Mouse (Mus musculus): ENCODE data around the gene Cdh1. TPM values are rescaled to one million over a fixed set of nuclear protein-coding genes. Genes with fewer than 3 reads are reported as not detected.

The Cdh1 gene
- polyA plus RNA-seq, 1 experiment from 2014 or later = 9.0 TPM

GRCm38 (mm10) chr8:106704199-106704900 is 101.2 kb downstream of the Cdh1 start:
- DNase-seq (ENCODE audit: low spot score) = no peak
- Histone ChIP-seq H3K4me1 (replicated peaks) (no peaks in the 10 kb centered on the region), H3K4me3 (no peak overlapping the region), H3K36me3 (peaks cover 49% of the 10 kb centered on the region), H3K9me3 (no peaks in the 10 kb centered on the region), H3K27me3 (ENCODE audit: insufficient read depth, poor library complexity, severe bottlenecking) (no peaks in the 10 kb centered on the region), H3K27ac (0 out of 2 replicates have a peak overlapping the region, but pooled peaks have one; percentile 12)
- WGBS = 92% methylated on average over 9 of the region's 9 CpGs

GRCm38 (mm10) chr8:106704901-106705321 is 101.8 kb downstream of the Cdh1 start:
- no peaks in the 10 kb centered on the region for H3K9me3 ChIP-seq
- WGBS = 72% methylated on average over 9 of the region's 9 CpGs
- H3K27ac ChIP-seq = 0 out of 2 replicates have a peak overlapping the region, but pooled peaks have one; percentile 12

GRCm38 (mm10) chr8:106706194-106706593 is 103.0 kb downstream of the Cdh1 start:
- whole genome bisulfite sequencing = 88% methylated on average over 6 of the region's 6 CpGs
- no peak overlapping the region for H3K27ac ChIP-seq

More at GRCm38 (mm10) chr8:106704901-106705321, 101.8 kb downstream of the Cdh1 start:
- Histone ChIP-seq H3K36me3 (peaks cover 43% of the 10 kb centered on the region), H3K4me3 (no peak overlapping the region), H3K4me1 (replicated peaks) (no peaks in the 10 kb centered on the region), H3K27me3 (ENCODE audit: insufficient read depth, poor library complexity, severe bottlenecking) (no peaks in the 10 kb centered on the region)
- DNase-seq (ENCODE audit: low spot score) = no peak

GRCm38 (mm10) chr8:106710002-106710401 is 106.9 kb downstream of the Cdh1 start:
- DNase-seq (ENCODE audit: low spot score) = no peak
- H3K4me3 ChIP-seq = no peak overlapping the region
- no peaks in the 10 kb centered on the region for H3K9me3 ChIP-seq
- no peaks in the 10 kb centered on the region for H3K27me3 ChIP-seq (ENCODE audit: insufficient read depth, poor library complexity, severe bottlenecking)
- no peak overlapping the region for H3K27ac ChIP-seq
- H3K4me1 ChIP-seq (replicated peaks) = no peaks in the 10 kb centered on the region
- 96% methylated on average over 2 of the region's 2 CpGs for WGBS
- peaks cover 4% of the 10 kb centered on the region; the same call in 1 of the 2 replicates for H3K36me3 ChIP-seq

More at GRCm38 (mm10) chr8:106706194-106706593, 103.0 kb downstream of the Cdh1 start:
- H3K36me3 ChIP-seq = peaks cover 30% of the 10 kb centered on the region
- no peak for DNase-seq (ENCODE audit: low spot score)
- no peak overlapping the region for H3K4me3 ChIP-seq
- no peaks in the 10 kb centered on the region for H3K4me1 ChIP-seq (replicated peaks)
- H3K27me3 ChIP-seq (ENCODE audit: insufficient read depth, poor library complexity, severe bottlenecking) = no peaks in the 10 kb centered on the region
- no peaks in the 10 kb centered on the region for H3K9me3 ChIP-seq

GRCm38 (mm10) chr8:106712487-106712886 is 109.3 kb downstream of the Cdh1 start:
- 78% methylated on average over 3 of the region's 3 CpGs for WGBS
- no peak for DNase-seq (ENCODE audit: low spot score)
- no peaks in the 10 kb centered on the region for H3K27me3 ChIP-seq (ENCODE audit: insufficient read depth, poor library complexity, severe bottlenecking)
- peaks cover 8% of the 10 kb centered on the region; the same call in 1 of the 2 replicates for H3K36me3 ChIP-seq
- no peaks in the 10 kb centered on the region for H3K9me3 ChIP-seq
- H3K4me3 ChIP-seq = no peak overlapping the region
- H3K27ac ChIP-seq = peak overlapping the region; percentile 35; the same call in 1 of the 2 replicates
- no peaks in the 10 kb centered on the region for H3K4me1 ChIP-seq (replicated peaks)

- Histone ChIP-seq H3K4me3 (no peak overlapping the region), H3K4me1 (replicated peaks) (peaks cover 9% of the 10 kb centered on the region; the same call in 1 of the 2 replicates), H3K27me3 (ENCODE audit: insufficient read depth, poor library complexity, severe bottlenecking) (no peaks in the 10 kb centered on the region), H3K9me3 (no peaks in the 10 kb centered on the region), H3K36me3 (peaks cover 11% of the 10 kb centered on the region), H3K27ac (no peak overlapping the region)
- 87% methylated on average over 4 of the region's 4 CpGs for whole genome bisulfite sequencing
- no peak for DNase-seq (ENCODE audit: low spot score)
Measured at GRCm38 (mm10) chr8:106714297-106714696, 111.1 kb downstream of the Cdh1 start.

- H3K27me3 ChIP-seq (ENCODE audit: insufficient read depth, poor library complexity, severe bottlenecking) = 0 out of 2 replicates have a peak, but pooled peaks cover 3% of the 10 kb centered on the region
- no peaks in the 10 kb centered on the region for H3K9me3 ChIP-seq
- H3K4me1 ChIP-seq (replicated peaks) = peaks cover 9% of the 10 kb centered on the region; the same call in 1 of the 2 replicates
- no peak overlapping the region for H3K4me3 ChIP-seq
- no peak overlapping the region for H3K27ac ChIP-seq
- peaks cover 29% of the 10 kb centered on the region for H3K36me3 ChIP-seq
- peak; percentile 68 for DNase-seq (ENCODE audit: low spot score)
- WGBS = 32% methylated on average over 17 of the region's 17 CpGs
Measured at GRCm38 (mm10) chr8:106718091-106718500, 114.9 kb downstream of the Cdh1 start.

Other genes starting within 250 kb of the Cdh1 start
- gene Zfp90, start 188.0 kb upstream of the Cdh1 start, polyA plus RNA-seq (2016; fragmentation: Nextera tagmentation; extraction: Ambion mirVana) = 24.1 and 26.1 TPM in 2 replicates
- gene 6030452D12Rik, start 102.8 kb upstream of the Cdh1 start, polyA plus RNA-seq (2016; fragmentation: Nextera tagmentation; extraction: Ambion mirVana) = not detected in 2 replicates
- gene Cdh3, start 92.5 kb upstream of the Cdh1 start, polyA plus RNA-seq (2016; fragmentation: Nextera tagmentation; extraction: Ambion mirVana) = 8.2 and 11.3 TPM in 2 replicates
- 6.2 and 8.0 TPM in 2 replicates for gene Gm10073, start 29.9 kb upstream of the Cdh1 start, polyA plus RNA-seq (2016; fragmentation: Nextera tagmentation; extraction: Ambion mirVana)
- gene Tango6, start 79.7 kb downstream of the Cdh1 start, polyA plus RNA-seq (2016; fragmentation: Nextera tagmentation; extraction: Ambion mirVana) = 12.9 and 13.5 TPM in 2 replicates

All from hindbrain, embryonic 10.5 days (tissue).